Mouse (Mus musculus): ENCODE results near the gene Asic3. TPM values are rescaled to one million over a fixed set of nuclear protein-coding genes. Genes with fewer than 3 reads are reported as not detected.

The Asic3 gene
- polyA plus RNA-seq, 1 experiment from 2014 or later = 2.4 TPM

DNA sequence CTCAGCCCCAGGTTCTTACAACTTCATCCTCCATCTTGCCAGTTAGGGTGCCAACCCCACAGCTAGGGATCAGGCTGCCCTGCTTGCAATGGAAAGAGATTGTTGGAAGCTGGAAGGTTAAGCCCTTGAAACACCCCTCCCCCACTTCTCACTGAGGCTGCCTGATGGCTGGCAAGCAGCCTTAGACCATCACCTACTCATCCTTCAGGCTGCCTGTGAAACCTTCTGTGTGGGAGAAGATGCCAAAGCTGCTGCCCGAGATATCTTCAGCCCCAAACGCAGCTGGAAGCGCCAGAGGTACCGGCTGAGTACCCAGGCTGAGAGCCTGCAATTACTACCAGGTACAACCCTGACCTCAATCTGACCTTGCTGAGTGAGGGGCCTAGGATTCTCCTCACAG is 33.7 kb upstream of the Asic3 start:
- Histone ChIP-seq H3K4me1 (peaks cover 23% of the 10 kb centered on the region), H3K9me3 (replicated peaks) (no peaks in the 10 kb centered on the region), H3K36me3 (no peaks in the 10 kb centered on the region), H3K4me2 (no peak overlapping the region), H3K27me3 (replicated peaks) (no peaks in the 10 kb centered on the region), H3K27ac (replicated peaks) (no peak overlapping the region), H3K9ac (replicated peaks) (no peak overlapping the region), H3K4me3 (replicated peaks) (no peak overlapping the region)
- 72% methylated on average over 4 of the region's 4 CpGs for WGBS
- no peak for ATAC-seq (ENCODE audit: low FRiP score)

DNA sequence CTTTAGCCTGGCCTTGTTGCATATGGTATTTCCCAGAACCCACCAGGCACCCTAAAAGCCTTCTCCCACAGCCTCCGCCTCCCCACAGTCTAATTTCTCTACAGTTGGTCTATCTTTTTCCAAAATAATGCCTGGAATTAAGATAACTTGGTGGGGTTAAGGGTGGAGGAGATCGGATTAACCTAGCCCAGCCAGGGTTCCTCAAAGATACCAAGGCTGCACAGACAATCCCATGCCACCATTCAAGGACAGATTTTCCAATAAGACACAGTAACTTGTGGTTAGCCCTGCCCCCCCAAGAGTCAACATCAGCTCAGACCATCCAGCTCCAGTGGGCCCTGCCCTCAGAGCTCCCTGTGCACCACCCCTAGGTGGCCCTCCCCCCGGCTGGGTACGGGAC is 32.7 kb upstream of the Asic3 start:
- Histone ChIP-seq H3K9me3 (replicated peaks) (no peaks in the 10 kb centered on the region), H3K4me2 (no peak overlapping the region), H3K9ac (replicated peaks) (no peak overlapping the region), H3K4me3 (replicated peaks) (no peak overlapping the region), H3K27me3 (replicated peaks) (peaks cover 3% of the 10 kb centered on the region; the same call in 1 of the 2 replicates), H3K27ac (replicated peaks) (no peak overlapping the region), H3K36me3 (no peaks in the 10 kb centered on the region), H3K4me1 (peaks cover 24% of the 10 kb centered on the region)
- no peak for ATAC-seq (ENCODE audit: low FRiP score)
- 97% methylated on average over 4 of the region's 4 CpGs for WGBS

DNA sequence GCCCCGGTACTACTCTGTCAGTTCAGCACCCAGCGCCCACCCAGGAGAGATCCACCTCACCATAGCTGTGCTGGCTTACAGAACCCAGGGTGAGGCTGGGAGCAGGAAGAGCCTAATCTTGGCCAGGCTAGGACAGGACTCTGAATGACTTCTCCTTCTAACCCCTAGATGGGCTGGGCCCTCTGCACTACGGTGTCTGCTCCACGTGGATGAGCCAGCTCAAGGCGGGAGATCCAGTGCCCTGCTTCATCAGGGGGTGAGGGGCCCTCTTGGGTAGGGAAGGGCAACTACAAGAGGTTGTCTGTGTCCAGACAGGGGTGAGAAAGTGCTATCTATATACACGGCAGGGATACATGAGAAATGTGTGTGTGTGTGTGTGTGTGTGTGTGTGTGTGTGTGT is 31.7 kb upstream of the Asic3 start:
- Histone ChIP-seq H3K27ac (replicated peaks) (no peak overlapping the region), H3K4me3 (replicated peaks) (no peak overlapping the region), H3K9me3 (replicated peaks) (no peaks in the 10 kb centered on the region), H3K4me2 (no peak overlapping the region), H3K4me1 (peaks cover 24% of the 10 kb centered on the region), H3K27me3 (replicated peaks) (peaks cover 10% of the 10 kb centered on the region; the same call in 1 of the 2 replicates), H3K9ac (replicated peaks) (no peak overlapping the region), H3K36me3 (no peaks in the 10 kb centered on the region)
- WGBS = 76% methylated on average over 6 of the region's 6 CpGs
- ATAC-seq (ENCODE audit: low FRiP score) = no peak

DNA sequence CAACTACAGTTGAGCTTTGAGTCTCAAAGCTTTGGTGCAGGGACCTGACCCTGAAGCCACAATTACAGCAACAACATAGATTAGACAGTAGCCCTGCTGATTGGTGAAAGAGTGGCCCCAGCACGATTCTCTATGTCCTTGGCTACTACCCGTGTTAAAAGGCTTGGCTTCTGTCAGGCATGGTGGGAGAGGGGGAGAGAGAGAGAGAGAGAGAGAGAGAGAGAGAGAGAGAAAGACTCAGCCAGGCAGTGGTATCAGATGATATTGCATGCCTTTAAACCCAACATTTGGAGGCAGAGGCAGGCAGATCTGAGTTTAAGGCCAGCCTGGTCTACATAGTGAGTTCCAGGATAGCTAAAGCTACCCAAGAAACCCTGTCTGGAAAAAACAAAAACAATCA is 31.2 kb upstream of the Asic3 start:
- Histone ChIP-seq H3K9ac (replicated peaks) (no peak overlapping the region), H3K27ac (replicated peaks) (no peak overlapping the region), H3K4me2 (no peak overlapping the region), H3K4me3 (replicated peaks) (no peak overlapping the region), H3K4me1 (peaks cover 27% of the 10 kb centered on the region), H3K9me3 (replicated peaks) (no peaks in the 10 kb centered on the region), H3K36me3 (no peaks in the 10 kb centered on the region), H3K27me3 (replicated peaks) (peaks cover 14% of the 10 kb centered on the region; the same call in 1 of the 2 replicates)
- no peak for ATAC-seq (ENCODE audit: low FRiP score)
- WGBS = 67% methylated on average over 2 of the region's 2 CpGs

DNA sequence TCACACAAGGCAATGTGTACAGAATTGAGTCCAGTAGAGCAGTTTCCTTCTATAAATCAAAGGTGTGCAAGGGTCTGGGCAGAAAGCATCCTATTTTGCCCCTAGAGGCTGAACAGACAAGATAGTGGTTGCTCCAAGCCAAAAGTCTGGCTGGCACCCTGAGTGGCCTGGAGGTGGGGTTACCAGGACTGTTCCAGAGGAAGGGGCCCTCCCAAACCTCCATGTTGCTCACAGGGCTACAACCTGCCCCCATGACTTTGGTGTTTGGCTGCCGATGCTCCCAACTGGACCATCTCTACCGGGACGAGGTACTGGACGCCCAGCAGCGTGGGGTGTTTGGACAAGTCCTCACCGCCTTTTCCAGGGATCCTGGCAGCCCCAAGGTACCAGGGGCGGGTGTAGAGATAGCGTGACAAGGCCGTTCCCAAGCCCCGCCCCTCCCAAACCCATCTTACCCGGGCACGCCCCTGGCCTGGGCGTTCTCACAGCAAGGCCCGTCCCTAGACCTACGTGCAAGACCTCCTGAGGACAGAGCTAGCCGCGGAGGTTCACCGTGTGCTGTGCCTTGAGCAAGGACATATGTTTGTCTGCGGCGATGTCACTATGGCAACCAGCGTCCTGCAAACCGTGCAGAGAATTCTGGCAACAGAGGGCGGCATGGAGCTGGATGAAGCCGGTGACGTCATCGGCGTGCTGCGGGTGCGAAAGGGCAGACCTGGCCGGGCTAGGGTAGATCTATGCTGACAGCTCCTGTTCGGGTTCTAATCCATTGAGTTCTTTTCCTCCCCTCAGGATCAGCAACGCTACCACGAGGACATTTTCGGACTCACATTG is 29.9 kb upstream of the Asic3 start:
- Histone ChIP-seq H3K4me3 (replicated peaks) (peak overlapping the region; percentile 49), H3K27ac (replicated peaks) (peak overlapping the region; percentile 80), H3K4me1 (peaks cover 39% of the 10 kb centered on the region), H3K9ac (replicated peaks) (peak overlapping the region; percentile 47), H3K27me3 (replicated peaks) (peaks cover 16% of the 10 kb centered on the region; the same call in 1 of the 2 replicates), H3K9me3 (replicated peaks) (no peaks in the 10 kb centered on the region), H3K4me2 (peak overlapping the region; percentile 68), H3K36me3 (no peaks in the 10 kb centered on the region)
- peak; percentile 82 for ATAC-seq (ENCODE audit: low FRiP score)
- WGBS = 2% methylated on average over 34 of the region's 34 CpGs

DNA sequence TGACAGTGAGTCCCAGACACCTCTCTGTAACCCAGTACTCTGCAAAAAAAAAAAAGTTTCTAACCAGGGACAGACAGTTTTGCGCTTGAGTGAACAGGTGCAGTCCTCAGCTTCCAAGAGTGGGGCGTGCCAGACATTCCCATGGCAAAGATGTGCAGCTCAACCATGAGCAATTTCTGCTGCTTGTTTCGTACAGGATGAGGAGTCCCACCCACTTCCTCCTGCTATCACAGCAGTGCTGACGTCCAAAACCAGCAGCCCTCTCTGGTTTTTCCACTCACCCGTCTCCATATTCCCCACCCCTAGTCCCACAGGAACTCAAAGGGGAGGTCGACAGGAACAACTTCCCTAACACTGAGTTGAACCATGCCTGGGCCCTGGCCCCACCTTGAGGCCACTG is 28.8 kb upstream of the Asic3 start:
- H3K4me3 ChIP-seq (replicated peaks) = no peak overlapping the region
- no peaks in the 10 kb centered on the region for H3K36me3 ChIP-seq
- peak overlapping the region; percentile 68 for H3K4me2 ChIP-seq
- H3K27me3 ChIP-seq (replicated peaks) = peaks cover 22% of the 10 kb centered on the region; the same call in 1 of the 2 replicates
- H3K9me3 ChIP-seq (replicated peaks) = no peaks in the 10 kb centered on the region
- peaks cover 45% of the 10 kb centered on the region for H3K4me1 ChIP-seq
- ATAC-seq (ENCODE audit: low FRiP score) = no peak
- no peak overlapping the region for H3K27ac ChIP-seq (replicated peaks)
- H3K9ac ChIP-seq (replicated peaks) = no peak overlapping the region
- WGBS = 67% methylated on average over 6 of the region's 6 CpGs

DNA sequence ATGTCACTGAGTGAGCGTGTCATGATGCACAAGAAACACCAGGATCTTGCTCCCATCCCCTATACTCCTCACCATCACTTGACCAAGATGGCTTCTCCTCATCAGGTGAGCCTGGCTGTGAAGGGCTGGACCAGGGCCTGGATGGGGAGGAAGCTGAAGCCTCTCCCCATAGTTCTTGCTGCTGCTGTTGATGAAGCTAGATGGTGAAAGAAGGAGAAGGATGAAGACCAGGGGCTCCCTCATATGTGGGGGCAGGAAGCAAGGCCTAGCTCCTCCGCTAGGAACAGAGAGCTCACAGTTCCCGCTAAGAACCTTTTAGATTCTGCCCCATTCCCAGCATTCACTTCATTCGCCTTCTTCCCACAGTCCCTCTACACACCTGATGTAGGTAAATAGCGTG is 27.8 kb upstream of the Asic3 start:
- H3K4me1 ChIP-seq = peaks cover 45% of the 10 kb centered on the region
- no peak overlapping the region for H3K4me2 ChIP-seq
- no peak overlapping the region for H3K4me3 ChIP-seq (replicated peaks)
- no peak overlapping the region for H3K27ac ChIP-seq (replicated peaks)
- no peaks in the 10 kb centered on the region for H3K9me3 ChIP-seq (replicated peaks)
- no peak for ATAC-seq (ENCODE audit: low FRiP score)
- no peaks in the 10 kb centered on the region for H3K36me3 ChIP-seq
- no peak overlapping the region for H3K9ac ChIP-seq (replicated peaks)
- 91% methylated on average over 5 of the region's 5 CpGs for WGBS
- H3K27me3 ChIP-seq (replicated peaks) = peaks cover 22% of the 10 kb centered on the region; the same call in 1 of the 2 replicates

DNA sequence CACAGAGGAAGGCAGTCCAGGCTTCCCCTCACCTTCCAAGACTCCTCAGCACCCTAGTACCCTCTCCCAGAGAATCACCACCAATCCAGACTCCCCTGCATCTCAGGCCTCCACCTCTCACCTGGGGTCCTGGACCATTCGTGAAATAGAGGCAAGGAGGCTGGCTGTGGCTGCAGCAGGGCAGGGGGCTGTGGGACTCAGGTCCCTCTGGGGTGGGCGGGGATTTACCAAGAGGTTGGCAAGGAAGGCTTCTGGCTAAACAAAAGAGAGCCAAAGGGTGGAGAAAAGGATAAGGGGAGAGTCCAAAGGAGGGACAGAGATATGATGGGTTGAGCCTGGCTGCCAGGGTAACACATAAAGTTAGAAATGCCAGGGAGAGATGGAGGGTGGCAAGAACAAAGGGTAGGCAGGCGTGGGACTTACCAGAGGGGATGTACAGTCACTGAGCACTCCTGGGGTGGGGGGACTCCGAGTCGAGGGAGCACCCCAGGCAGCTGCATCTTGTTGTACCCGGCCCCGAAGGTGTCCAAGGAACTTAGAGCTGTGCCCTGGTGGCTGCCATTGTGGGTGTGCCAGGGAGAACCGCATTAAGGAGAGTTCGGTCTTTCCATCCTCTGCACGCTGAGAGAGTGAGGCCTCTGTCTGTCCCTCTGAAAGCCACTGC is 27.2 kb upstream of the Asic3 start:
- ATAC-seq (ENCODE audit: low FRiP score) = no peak

DNA sequence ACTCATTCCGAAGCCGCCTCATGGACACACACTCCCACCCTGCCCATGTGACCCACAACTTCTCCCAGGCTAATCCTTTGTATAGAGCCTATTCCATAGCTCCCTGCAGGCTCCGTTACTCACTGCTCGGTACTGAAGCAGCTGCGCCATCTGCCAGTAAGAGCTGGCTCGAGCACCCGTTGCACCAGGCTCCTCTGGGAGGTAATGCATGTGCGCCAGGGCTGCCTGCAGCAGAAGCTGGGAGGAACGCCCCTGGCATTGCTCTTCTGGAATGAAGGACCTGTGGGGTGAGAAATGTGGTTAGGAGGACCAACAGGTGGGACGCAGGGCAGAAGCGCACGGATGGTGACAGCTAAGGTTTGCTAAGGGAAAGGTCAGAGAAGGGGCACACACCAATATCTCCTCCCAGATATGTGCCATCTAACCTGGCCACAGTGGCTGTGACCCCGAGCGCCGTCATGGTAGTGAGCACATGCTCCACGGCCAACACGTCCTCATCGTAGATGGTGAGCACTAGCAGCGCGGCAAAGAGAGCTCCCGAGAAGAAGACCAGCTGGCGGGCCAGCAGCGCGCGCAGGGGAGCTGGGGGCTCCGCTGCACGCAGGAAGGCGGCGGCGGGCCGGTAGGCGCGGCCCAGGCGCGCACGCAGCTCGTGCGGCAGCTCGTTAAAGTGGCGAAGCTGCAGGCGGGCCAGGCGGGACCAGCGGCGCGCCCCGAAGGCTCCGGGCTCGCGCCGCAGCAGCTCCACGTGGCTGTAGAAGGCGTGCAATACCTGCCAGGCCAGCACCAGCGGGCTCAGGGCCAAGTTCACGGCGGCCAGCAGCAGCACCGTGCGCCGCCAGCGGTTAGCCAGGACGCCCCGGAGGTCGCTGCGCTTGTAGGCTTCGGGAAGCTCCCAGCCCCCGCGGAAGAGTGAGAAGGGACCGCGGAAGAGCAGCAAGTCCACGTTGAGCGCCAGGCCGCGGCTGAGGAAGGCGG is 25.6 kb upstream of the Asic3 start:
- Histone ChIP-seq H3K9me3 (replicated peaks) (no peaks in the 10 kb centered on the region), H3K27me3 (replicated peaks) (peaks cover 22% of the 10 kb centered on the region; the same call in 1 of the 2 replicates), H3K4me2 (peak overlapping the region; percentile 99), H3K9ac (replicated peaks) (peak overlapping the region; percentile 56), H3K4me3 (replicated peaks) (peak overlapping the region; percentile 49), H3K4me1 (peaks cover 40% of the 10 kb centered on the region), H3K27ac (replicated peaks) (peak overlapping the region; percentile 48), H3K36me3 (no peaks in the 10 kb centered on the region)
- under 1% methylated on average over 73 of the region's 73 CpGs for WGBS
- ATAC-seq (ENCODE audit: low FRiP score) = peak; percentile 58

More for the DNA sequence above, 27.2 kb upstream of the Asic3 start:
- Histone ChIP-seq H3K27ac (replicated peaks) (no peak overlapping the region), H3K9ac (replicated peaks) (no peak overlapping the region), H3K4me3 (replicated peaks) (no peak overlapping the region), H3K4me2 (0 out of 2 replicates have a peak overlapping the region, but pooled peaks have one; percentile 99), H3K36me3 (no peaks in the 10 kb centered on the region), H3K9me3 (replicated peaks) (no peaks in the 10 kb centered on the region), H3K4me1 (peaks cover 45% of the 10 kb centered on the region), H3K27me3 (replicated peaks) (peaks cover 22% of the 10 kb centered on the region; the same call in 1 of the 2 replicates)
- WGBS = 93% methylated on average over 10 of the region's 10 CpGs

DNA sequence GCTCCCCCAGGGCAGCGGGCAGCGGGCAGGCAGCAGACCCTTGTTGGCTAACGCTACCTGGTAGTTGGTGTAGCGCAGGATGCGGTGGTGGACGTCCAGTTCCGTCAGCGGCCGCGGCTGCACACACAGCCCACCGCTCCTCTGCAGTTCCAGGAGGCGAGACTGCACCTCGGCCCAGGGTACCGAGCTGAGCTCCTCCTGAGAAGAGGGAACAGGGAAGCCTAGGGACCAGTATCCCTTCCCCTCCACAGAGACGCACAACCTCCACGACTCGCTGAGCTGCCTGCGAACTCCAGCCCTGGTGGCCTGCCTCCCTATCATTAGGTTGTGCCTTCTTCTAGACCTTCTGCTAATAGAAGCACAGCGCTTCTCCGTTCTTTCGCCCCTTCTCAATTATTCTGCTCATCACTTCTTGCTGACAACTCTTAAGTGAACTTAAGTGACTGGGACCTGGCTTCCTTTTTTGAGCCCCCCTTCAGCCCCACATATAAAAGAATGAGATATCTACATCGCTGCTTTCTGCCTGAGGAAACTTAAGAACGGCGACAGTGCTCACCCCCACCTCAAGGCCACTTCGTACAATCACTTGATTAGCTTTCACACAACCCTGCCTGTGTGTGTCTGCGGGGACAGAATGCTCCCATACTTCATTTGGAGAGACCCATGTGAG is 24.8 kb upstream of the Asic3 start:
- Histone ChIP-seq H3K27ac (replicated peaks) (peak overlapping the region; percentile 48; the same call in 1 of the 2 replicates), H3K27me3 (replicated peaks) (peaks cover 22% of the 10 kb centered on the region; the same call in 1 of the 2 replicates)
- 25% methylated on average over 26 of the region's 26 CpGs for WGBS

More for the DNA sequence above, 24.8 kb upstream of the Asic3 start:
- H3K36me3 ChIP-seq = no peaks in the 10 kb centered on the region
- H3K4me1 ChIP-seq = peaks cover 33% of the 10 kb centered on the region
- ATAC-seq (ENCODE audit: low FRiP score) = no peak
- H3K9me3 ChIP-seq (replicated peaks) = no peaks in the 10 kb centered on the region
- peak overlapping the region; percentile 49 for H3K4me3 ChIP-seq (replicated peaks)
- peak overlapping the region; percentile 99 for H3K4me2 ChIP-seq
- H3K9ac ChIP-seq (replicated peaks) = peak overlapping the region; percentile 56
